Mouse (Mus musculus) liver, embryonic 16.5 days (tissue): Measurements from ENCODE around the gene Armcx1. TPM values are rescaled to one million over a fixed set of nuclear protein-coding genes. Genes with fewer than 3 reads are reported as not detected.
A peak's percentile ranks its signal among the peaks of the same experiment; 100 is the strongest.

ENCODE experiments used
- ATAC-seq: fragments of 200-750 bp; cut with Nextera tagmentation; 2 replicates; pipeline ENCODE4 v1.8.0; 2017; ENCODE audit warnings: low read depth, mild to moderate bottlenecking, moderate number of reproducible peaks, moderate library complexity
- H3K27ac ChIP-seq: fragments of 300-500 bp; sonication (generic); 2 replicates; pipeline ENCODE4 v1.5.1; 2014; ENCODE audit warnings: mild to moderate bottlenecking, low read length
- H3K27me3 ChIP-seq: fragments of 300-500 bp; sonication (generic); 2 replicates; pipeline ENCODE4 v1.6.1; 2014; ENCODE audit warnings: low read depth, low read length, mixed read lengths; ENCODE audit not compliant: control insufficient read depth, insufficient read depth
- H3K36me3 ChIP-seq: fragments of 300-500 bp; sonication (generic); 2 replicates; pipeline ENCODE4 v1.6.1; 2014; ENCODE audit warnings: mild to moderate bottlenecking; ENCODE audit not compliant: control insufficient read depth, insufficient read depth
- H3K4me1 ChIP-seq: fragments of 300-500 bp; sonication (generic); 2 replicates; pipeline ENCODE4 v1.6.1; 2014; ENCODE audit warnings: low read depth, low read length, mixed read lengths; ENCODE audit not compliant: control insufficient read depth
- H3K4me2 ChIP-seq: fragments of 300-500 bp; sonication (generic); 2 replicates; pipeline ENCODE4 v1.6.1; 2014; ENCODE audit warnings: low read depth, low read length, mixed read lengths
- H3K4me3 ChIP-seq: fragments of 300-500 bp; sonication (generic); 2 replicates; pipeline ENCODE4 v1.5.1; 2014; ENCODE audit warnings: low read depth, mild to moderate bottlenecking, low read length
- H3K9ac ChIP-seq: fragments of 300-500 bp; sonication (generic); 2 replicates; pipeline ENCODE4 v1.6.1; 2014; ENCODE audit warnings: low read depth, low read length
- H3K9me3 ChIP-seq: fragments of 300-500 bp; sonication (generic); replicated peaks from 2 replicates; pipeline ENCODE4 v1.6.1; 2016; ENCODE audit warnings: low read length; ENCODE audit not compliant: control insufficient read depth
- WGBS: fragments of 180-500 bp; shearing (Covaris S2); extraction: QIAGEN DNeasy Blood & Tissue Kit; methylation state at CpG from one replicate; pipeline ENCODE4 v1.1.7; 2014; ENCODE audit not compliant: insufficient replicate concordance; 5-methylcytosine and 5-hydroxymethylcytosine counted together
- polyA plus RNA-seq: library from polyadenylated mRNA; unstranded; fragments of >200 nt; fragmentation: Nextera tagmentation; extraction: Ambion mirVana; gene quantifications from 2 replicates; pipeline ENCODE4 v1.2.1, GENCODE M21; 2015

The Armcx1 gene
- 5.1 and 6.0 TPM in 2 replicates for polyA plus RNA-seq

DNA sequence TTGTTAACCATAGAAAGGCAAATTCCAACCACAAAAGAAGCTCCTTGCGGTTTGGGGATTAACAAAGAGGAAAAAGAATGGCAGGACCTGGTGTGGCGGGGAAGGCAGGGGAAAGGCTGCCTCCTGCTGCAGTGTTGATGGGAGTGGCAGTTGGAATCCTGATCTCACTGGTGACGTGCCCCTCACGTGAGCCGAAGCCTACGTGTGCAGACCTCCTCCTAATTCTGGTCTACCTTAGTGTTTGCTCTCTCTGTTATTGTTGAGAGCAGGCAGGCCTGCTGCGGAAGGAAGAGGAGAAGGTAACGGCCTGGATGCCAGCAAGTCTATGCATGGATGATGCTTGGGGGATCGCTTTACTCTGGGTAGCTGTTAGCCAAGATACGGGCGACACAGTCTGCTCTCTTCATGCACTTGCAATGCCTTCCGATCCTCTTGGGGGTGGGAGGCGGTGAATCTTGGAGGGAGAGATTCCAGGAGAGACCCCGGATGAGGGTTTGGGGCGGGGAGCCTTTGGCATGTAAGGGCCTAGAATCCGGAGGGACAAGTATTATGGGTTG lies at the start of gene Armcx1:
Gene Armcx1 (plus strand): TSS at position 212 of the 557 bp plus-strand sequence.
- H3K27ac ChIP-seq, result peak within 1 kb of the TSS; percentile 41

GRCm38 (mm10) chrX:134675022-134675421 lies 42.7 kb upstream of the Armcx1 start:
- H3K4me1 ChIP-seq, result no peaks in the 10 kb centered on the region
- no peaks in the 10 kb centered on the region for H3K9me3 ChIP-seq
- no peaks in the 10 kb centered on the region for H3K27me3 ChIP-seq
- H3K36me3 ChIP-seq, result no peaks in the 10 kb centered on the region
- 53% methylated on average over 5 of the region's 5 CpGs for WGBS
- ATAC-seq, result no peak
- no peak overlapping the region for H3K9ac ChIP-seq
- H3K4me3 ChIP-seq, result no peak overlapping the region
- H3K27ac ChIP-seq, result no peak overlapping the region
- no peak overlapping the region for H3K4me2 ChIP-seq

More for the DNA sequence above, at the start of gene Armcx1:
- Histone ChIP-seq H3K36me3 (no peaks in the 10 kb centered on the region), H3K9ac (peak within 1 kb of the TSS; percentile 39), H3K4me1 (no peaks in the 10 kb centered on the region), H3K4me2 (peak within 1 kb of the TSS; percentile 75), H3K4me3 (peak within 1 kb of the TSS; percentile 56), H3K9me3 (no peaks in the 10 kb centered on the region), H3K27me3 (no peaks in the 10 kb centered on the region)
- ATAC-seq, result peak; percentile 80
- WGBS, result 13% methylated on average over 16 of the region's 16 CpGs

DNA sequence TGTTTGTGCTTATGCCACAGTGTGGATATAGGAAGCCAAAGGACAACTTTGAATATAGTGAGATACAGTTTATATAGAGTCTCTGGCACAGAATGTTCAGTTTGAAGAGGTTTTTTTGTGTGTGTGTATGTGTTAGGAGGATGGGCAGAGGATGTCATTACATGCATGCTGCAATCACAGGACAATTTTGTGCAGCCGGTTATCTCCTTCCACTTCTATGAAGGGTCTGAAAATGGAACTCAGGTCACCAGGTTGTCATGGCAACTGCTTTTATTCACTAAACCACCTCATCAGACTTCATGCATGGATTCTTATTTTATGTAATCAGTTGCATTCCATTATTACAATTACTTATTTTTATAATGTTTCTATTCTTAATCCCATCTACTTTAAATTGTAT lies 41.8 kb upstream of the Armcx1 start:
- no peaks in the 10 kb centered on the region for H3K9me3 ChIP-seq
- 75% methylated on average over 1 of the region's 1 CpGs for WGBS
- H3K27ac ChIP-seq, result no peak overlapping the region
- H3K4me3 ChIP-seq, result no peak overlapping the region
- H3K9ac ChIP-seq, result no peak overlapping the region
- H3K27me3 ChIP-seq, result no peaks in the 10 kb centered on the region
- H3K4me2 ChIP-seq, result no peak overlapping the region
- no peaks in the 10 kb centered on the region for H3K36me3 ChIP-seq
- ATAC-seq, result no peak
- H3K4me1 ChIP-seq, result no peaks in the 10 kb centered on the region

- 47% methylated on average over 5 of the region's 5 CpGs for WGBS
- no peak overlapping the region for H3K9ac ChIP-seq
- no peaks in the 10 kb centered on the region for H3K4me1 ChIP-seq
- no peak overlapping the region for H3K4me2 ChIP-seq
- peaks cover 7% of the 10 kb centered on the region for H3K27me3 ChIP-seq
- H3K27ac ChIP-seq, result no peak overlapping the region
- H3K4me3 ChIP-seq, result no peak overlapping the region
- no peaks in the 10 kb centered on the region for H3K9me3 ChIP-seq
- no peaks in the 10 kb centered on the region for H3K36me3 ChIP-seq
- no peak for ATAC-seq
Measured at GRCm38 (mm10) chrX:134684936-134685335, 32.8 kb upstream of the Armcx1 start.

DNA sequence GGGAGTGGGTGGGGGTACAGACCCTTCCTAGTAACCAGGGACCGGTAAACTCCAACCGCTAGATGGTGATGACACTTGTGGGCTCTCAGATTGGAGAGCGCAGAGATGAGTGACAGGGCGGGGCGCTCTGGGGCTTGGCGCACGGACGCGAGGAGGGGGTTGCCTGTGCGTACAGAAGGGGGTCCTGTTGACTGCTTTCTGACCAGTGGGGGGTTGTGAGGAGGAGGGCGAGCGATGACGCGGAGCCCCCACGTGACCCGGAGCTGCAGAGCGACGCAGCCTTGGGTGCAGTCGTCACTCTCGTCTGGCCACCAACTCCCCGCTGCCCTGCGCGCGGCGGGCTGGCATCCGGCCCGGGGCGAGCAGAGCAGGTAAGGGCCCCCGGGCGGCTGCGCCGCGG lies 31.5 kb upstream of the Armcx1 start, which contains the start of gene Armcx4:
Gene Armcx4 (plus strand): TSS at position 253 of the 400 bp plus-strand sequence.
- H3K9ac ChIP-seq, result no peak within 1 kb of the TSS
- H3K4me1 ChIP-seq, result no peaks in the 10 kb centered on the region
- ATAC-seq, result peak; percentile 58; the same call in 1 of the 2 replicates
- H3K9me3 ChIP-seq, result no peaks in the 10 kb centered on the region
- no peak within 1 kb of the TSS for H3K27ac ChIP-seq
- no peaks in the 10 kb centered on the region for H3K36me3 ChIP-seq
- 10% methylated on average over 31 of the region's 33 CpGs for WGBS
- peak within 1 kb of the TSS; percentile 49 for H3K4me2 ChIP-seq
- H3K4me3 ChIP-seq, result peak within 1 kb of the TSS; percentile 43
- peaks cover 7% of the 10 kb centered on the region for H3K27me3 ChIP-seq

DNA sequence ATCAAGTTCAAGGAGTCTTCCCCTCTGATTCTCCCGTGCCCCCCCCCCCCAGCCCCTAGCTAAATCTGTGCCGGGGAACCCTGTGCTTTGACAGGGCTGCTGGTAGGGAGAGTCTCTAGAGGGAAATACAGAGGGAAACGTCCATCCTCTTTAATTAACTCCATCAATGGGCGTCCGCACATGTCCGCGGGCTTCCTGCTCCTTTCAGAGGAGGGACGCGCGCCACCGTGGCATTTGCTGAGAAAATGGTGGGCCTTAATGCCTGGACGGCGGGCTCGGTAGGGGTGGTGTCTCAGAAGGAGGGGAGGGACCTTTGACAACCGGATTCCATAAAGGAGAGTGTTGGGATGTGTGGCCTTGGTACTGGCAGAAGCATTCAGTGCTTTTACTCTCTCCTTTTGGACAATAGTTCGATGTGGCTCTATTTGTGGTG lies 31.0 kb upstream of the Armcx1 start:
- Histone ChIP-seq H3K36me3 (no peaks in the 10 kb centered on the region), H3K27ac (no peak overlapping the region), H3K9ac (no peak overlapping the region), H3K9me3 (no peaks in the 10 kb centered on the region), H3K4me2 (peak overlapping the region; percentile 49), H3K4me3 (peak overlapping the region; percentile 43), H3K27me3 (peaks cover 7% of the 10 kb centered on the region), H3K4me1 (no peaks in the 10 kb centered on the region)
- 12% methylated on average over 16 of the region's 16 CpGs for WGBS
- no peak for ATAC-seq

DNA sequence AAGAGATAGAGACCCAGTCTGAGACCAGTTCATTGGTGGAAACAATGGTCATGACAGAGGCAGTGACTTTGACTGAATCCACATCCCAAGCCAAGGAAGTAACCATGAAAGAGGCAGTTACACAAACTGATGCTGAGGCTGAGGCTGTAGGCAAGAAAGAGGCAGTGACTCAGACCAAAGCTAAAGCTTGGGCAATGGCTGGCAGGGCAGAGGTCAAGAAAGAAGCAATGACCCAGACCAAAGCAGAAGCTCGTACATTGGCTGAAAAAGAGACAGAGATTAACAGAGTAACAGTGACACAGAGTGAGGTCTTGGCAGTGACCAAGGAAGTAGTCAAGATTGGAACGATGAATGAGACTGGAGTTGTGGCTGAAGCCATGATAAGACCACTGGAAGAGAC lies 28.1 kb upstream of the Armcx1 start:
- Histone ChIP-seq H3K27me3 (peaks cover 7% of the 10 kb centered on the region), H3K4me1 (no peaks in the 10 kb centered on the region), H3K9me3 (no peaks in the 10 kb centered on the region), H3K27ac (no peak overlapping the region), H3K9ac (no peak overlapping the region), H3K4me3 (no peak overlapping the region), H3K36me3 (no peaks in the 10 kb centered on the region), H3K4me2 (no peak overlapping the region)
- ATAC-seq, result no peak
- WGBS, result 62% methylated on average over 2 of the region's 2 CpGs

- H3K36me3 ChIP-seq, result no peaks in the 10 kb centered on the region
- peaks cover 7% of the 10 kb centered on the region for H3K27me3 ChIP-seq
- H3K4me2 ChIP-seq, result no peak overlapping the region
- 64% methylated on average over 10 of the region's 10 CpGs for WGBS
- no peaks in the 10 kb centered on the region for H3K9me3 ChIP-seq
- ATAC-seq, result no peak
- no peak overlapping the region for H3K9ac ChIP-seq
- H3K4me3 ChIP-seq, result no peak overlapping the region
- H3K4me1 ChIP-seq, result no peaks in the 10 kb centered on the region
- no peak overlapping the region for H3K27ac ChIP-seq
Measured at GRCm38 (mm10) chrX:134690871-134691539, 26.8 kb upstream of the Armcx1 start.

- no peaks in the 10 kb centered on the region for H3K4me1 ChIP-seq
- no peak overlapping the region for H3K4me2 ChIP-seq
- ATAC-seq, result no peak
- H3K27ac ChIP-seq, result no peak overlapping the region
- H3K9ac ChIP-seq, result no peak overlapping the region
- no peak overlapping the region for H3K4me3 ChIP-seq
- 68% methylated on average over 2 of the region's 2 CpGs for WGBS
- peaks cover 7% of the 10 kb centered on the region for H3K27me3 ChIP-seq
- H3K9me3 ChIP-seq, result no peaks in the 10 kb centered on the region
- no peaks in the 10 kb centered on the region for H3K36me3 ChIP-seq
Measured at GRCm38 (mm10) chrX:134691540-134691935, 26.2 kb upstream of the Armcx1 start.
